Mouse (Mus musculus) brain, embryonic 14.5 days (tissue): ENCODE data around the gene Ppef2.

ENCODE experiments used
- CTCF ChIP-seq: fragments of 200-500 bp; IDR thresholded peaks from 2 replicates; pipeline ENCODE4 v1.5.1; 2012; ENCODE audit warnings: inconsistent platforms, mild to moderate bottlenecking, moderate library complexity, borderline replicate concordance; ENCODE audit not compliant: insufficient read depth, insufficient read length; ENCODE audit errors: extremely low read depth
- POLR2A ChIP-seq: fragments of 200-500 bp; IDR thresholded peaks from 2 replicates; pipeline ENCODE4 v1.6.1; 2012; ENCODE audit warnings: mild to moderate bottlenecking, inconsistent platforms, borderline replicate concordance; ENCODE audit not compliant: poor library complexity, insufficient read depth, insufficient read length, severe bottlenecking; ENCODE audit errors: extremely low read depth

- TF ChIP-seq POLR2A, result no peak
- no peak for TF ChIP-seq CTCF
These were observed 23.0 kb upstream of the Ppef2 start for GRCm38 (mm10) chr5:92278942-92279537.
